ENCODE assay signal across 8 mouse cellular contexts in the genomic region with DNA sequence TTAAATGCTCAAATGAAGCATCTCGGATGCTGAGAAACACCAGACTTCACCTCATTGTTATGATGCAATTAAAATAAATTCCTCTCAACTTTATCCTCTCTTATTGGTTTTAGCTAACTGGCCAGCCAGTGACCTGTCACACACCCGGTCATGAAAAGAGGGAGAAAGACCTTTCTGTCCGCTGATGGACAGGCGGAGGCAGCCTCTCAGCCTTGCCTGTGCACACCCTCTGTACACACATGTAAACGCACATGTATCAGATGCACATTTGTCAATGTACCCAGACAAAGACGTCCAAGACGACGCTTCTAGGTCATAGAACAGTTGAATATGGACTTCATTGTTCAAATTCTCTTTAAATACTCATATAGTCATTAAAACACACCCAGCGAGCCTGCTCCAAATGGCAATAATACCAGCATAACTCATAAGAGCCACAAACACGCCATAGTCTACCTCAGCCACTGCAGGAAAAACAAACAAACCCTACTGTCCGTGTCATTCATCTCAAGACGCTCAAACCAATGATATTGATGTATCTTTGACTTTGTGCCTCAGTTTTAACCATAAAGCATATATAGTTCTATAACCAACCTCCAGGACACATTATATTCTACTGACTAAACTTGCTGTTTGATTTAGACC. TPM values are rescaled to one million over a fixed set of nuclear protein-coding genes. Genes with fewer than 3 reads are reported as not detected.
DNase-seq lines count a peak whose midpoint lies in the region; ATAC-seq lines count a peak whose summit lies in the region.

No protein-coding gene starts in this region.

- H3K4me1 ChIP-seq in embryonic facial prominence, embryonic 10.5 days: peaks cover 35% of the 10 kb centered on the region
- H3K4me1 ChIP-seq in intestine, embryonic 14.5 days (replicated peaks; ENCODE audit: control insufficient read depth, insufficient read depth, low read length): 0 out of 2 replicates have a peak, but pooled peaks cover 7% of the 10 kb centered on the region
- H3K4me1 ChIP-seq in liver, embryonic 16.5 days (ENCODE audit: control insufficient read depth, low read depth, low read length): no peaks in the 10 kb centered on the region; the same call in 1 of the 2 replicates

- 1% methylated on average over 12 of the region's 12 CpGs for WGBS in embryonic facial prominence, embryonic 10.5 days
- WGBS in intestine, embryonic 14.5 days: 19% methylated on average over 12 of the region's 12 CpGs
- WGBS in liver, embryonic 16.5 days (ENCODE audit: insufficient replicate concordance): 9% methylated on average over 12 of the region's 12 CpGs

- H3K9ac ChIP-seq in intestine, embryonic 14.5 days (ENCODE audit: low read length): peak overlapping the region; percentile 99
- H3K9ac ChIP-seq in liver, embryonic 16.5 days (ENCODE audit: low read depth, low read length): no peak overlapping the region

- no peaks in the 10 kb centered on the region for H3K9me3 ChIP-seq in embryonic facial prominence, embryonic 10.5 days
- H3K9me3 ChIP-seq in intestine, embryonic 14.5 days (ENCODE audit: control insufficient read depth, low read length): no peaks in the 10 kb centered on the region
- no peaks in the 10 kb centered on the region for H3K9me3 ChIP-seq in liver, embryonic 16.5 days (replicated peaks; ENCODE audit: control insufficient read depth, low read length)

- ATAC-seq in intestine, embryonic 14.5 days (replicated peaks; ENCODE audit: low FRiP score, low TSS enrichment, low read depth): no peak
- ATAC-seq in liver, embryonic 16.5 days (ENCODE audit: low read depth): no peak

- H3K27me3 ChIP-seq in embryonic facial prominence, embryonic 10.5 days (replicated peaks; ENCODE audit: low read depth, poor library complexity, severe bottlenecking): peaks cover 27% of the 10 kb centered on the region
- H3K27me3 ChIP-seq in intestine, embryonic 14.5 days (replicated peaks; ENCODE audit: control insufficient read depth, insufficient read depth, low read length): peaks cover 3% of the 10 kb centered on the region; the same call in 1 of the 2 replicates
- H3K27me3 ChIP-seq in liver, embryonic 16.5 days (ENCODE audit: control insufficient read depth, insufficient read depth, low read depth, low read length): peaks cover 77% of the 10 kb centered on the region

- peaks cover 24% of the 10 kb centered on the region for H3K36me3 ChIP-seq in embryonic facial prominence, embryonic 10.5 days (replicated peaks)
- H3K36me3 ChIP-seq in intestine, embryonic 14.5 days (ENCODE audit: control insufficient read depth, insufficient read depth, low read length): peaks cover 6% of the 10 kb centered on the region; the same call in 1 of the 2 replicates
- no peaks in the 10 kb centered on the region for H3K36me3 ChIP-seq in liver, embryonic 16.5 days (ENCODE audit: control insufficient read depth, insufficient read depth)

- H3K27ac ChIP-seq in embryonic facial prominence, embryonic 10.5 days (replicated peaks): peak overlapping the region; percentile 99
- peak overlapping the region; percentile 99 for H3K27ac ChIP-seq in intestine, embryonic 14.5 days (ENCODE audit: low read depth)
- H3K27ac ChIP-seq in liver, embryonic 16.5 days (ENCODE audit: low read length): no peak overlapping the region

- peak overlapping the region; percentile 95 for H3K4me3 ChIP-seq in embryonic facial prominence, embryonic 10.5 days
- peak overlapping the region; percentile 72 for H3K4me3 ChIP-seq in intestine, embryonic 14.5 days (ENCODE audit: low read depth, low read length)
- H3K4me3 ChIP-seq in liver, embryonic 16.5 days (ENCODE audit: low read depth, low read length): peak overlapping the region; percentile 61; the same call in 1 of the 2 replicates

- peak overlapping the region; percentile 60 for H3K4me2 ChIP-seq in intestine, embryonic 14.5 days (ENCODE audit: low read length)
- H3K4me2 ChIP-seq in liver, embryonic 16.5 days (ENCODE audit: low read depth, low read length): peak overlapping the region; percentile 55; the same call in 1 of the 2 replicates

- DNase-seq in adrenal gland, adult (ENCODE audit: inconsistent age in 2 of 2, low spot score in 1 of 2): peak; percentile 34 to 83
- no peak for DNase-seq in adrenal gland, adult 8-10 months
- DNase-seq in embryonic facial prominence, embryonic 10.5 days (ENCODE audit: low spot score): no peak
- DNase-seq in intestine, embryonic 14.5 days (ENCODE audit: low spot score): no peak
- no peak for DNase-seq in cerebellum, postnatal 36 days
- no peak for DNase-seq in natural killer cell, adult 2 months (ENCODE audit: low spot score in 2 of 2)
- DNase-seq in thymus, adult 18-20 months: no peak

RNA-seq across cellular contexts. Expression of a gene that starts 3.9 kb away (rescaled TPM):
- total RNA-seq in adrenal gland, adult 8-10 months (2022): 100 to 1,000 TPM; 108 to 141 (median 120) TPM
- polyA plus RNA-seq in embryonic facial prominence, embryonic 10.5 days (2016; fragmentation: Nextera tagmentation; extraction: Ambion mirVana): 89.7 and 99.8 TPM in 2 replicates
- 53.7 and 56.9 TPM in 2 replicates for polyA plus RNA-seq in intestine, embryonic 14.5 days (2014; fragmentation: Nextera tagmentation; extraction: Ambion mirVana)
- polyA plus RNA-seq in liver, embryonic 16.5 days (2015; fragmentation: Nextera tagmentation; extraction: Ambion mirVana): 6.2 and 6.7 TPM in 2 replicates

Comparison
In these comparisons a context has a peak if more than half of its experiments do, and no peak if none do; other contexts are left out.
1. DNase-seq: peak in adrenal gland, adult (2 of 2); none in adrenal gland, adult 8-10 months (single experiment), embryonic facial prominence, embryonic 10.5 days (single experiment), intestine, embryonic 14.5 days (single experiment), cerebellum, postnatal 36 days (0 of 2), natural killer cell, adult 2 months (0 of 2) and thymus, adult 18-20 months (0 of 2).
2. Peak in every context shown above with its lines, with median percentiles within 50 percentile points of each other: H3K4me3 ChIP-seq.